Mouse (Mus musculus): Measurements from ENCODE around the gene Trpv2.
A peak's percentile ranks its signal among the peaks of the same experiment; 100 is the strongest.

Gene Trpv2

GRCm38 (mm10) chr11:62573959-62574702, at the start of gene Trpv2:
Gene Trpv2, plus strand, starts transcription at chr11:62574486.
- DNase-seq: peak; percentile 59 to 60

DNA sequence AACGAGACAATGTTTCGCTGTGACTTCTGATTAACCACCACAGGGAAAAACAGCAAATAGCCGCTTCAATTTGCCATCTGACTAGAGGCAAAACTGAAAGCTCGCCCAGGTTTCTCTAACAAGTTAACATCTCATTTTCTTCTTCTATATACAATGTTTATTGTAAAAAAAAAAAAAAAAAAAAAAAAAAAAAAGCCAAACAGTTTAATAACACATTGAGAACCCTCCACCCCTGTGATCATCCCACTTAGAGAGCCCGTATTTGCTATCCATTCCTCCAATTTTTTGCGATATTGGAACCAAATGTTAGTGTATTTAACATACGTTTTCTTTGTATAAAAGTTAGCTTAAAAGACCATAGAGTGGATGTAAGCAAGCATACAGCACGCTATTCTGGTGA, 37.2 kb upstream of the Trpv2 start:
- no peak for DNase-seq

DNA sequence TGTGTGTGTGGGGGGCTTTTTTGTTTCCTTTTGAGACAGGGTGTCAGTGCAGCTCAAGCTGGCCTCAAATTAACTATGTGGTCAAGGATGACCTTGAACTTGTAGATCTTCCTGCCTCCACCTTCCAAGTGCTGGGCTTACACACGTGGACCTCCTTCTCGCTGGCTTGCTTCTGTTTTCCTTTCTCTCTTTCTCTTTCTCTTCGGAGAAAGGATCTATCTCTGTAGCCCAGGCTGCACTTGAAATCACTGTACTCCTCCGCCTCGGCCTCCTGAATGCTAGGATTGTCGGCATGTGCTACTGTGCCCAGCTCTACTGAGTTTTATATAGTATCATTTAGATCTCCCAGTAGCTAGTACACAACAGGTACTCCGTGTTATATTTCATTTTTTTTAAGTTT, 36.7 kb upstream of the Trpv2 start:
- no peak for DNase-seq

DNA sequence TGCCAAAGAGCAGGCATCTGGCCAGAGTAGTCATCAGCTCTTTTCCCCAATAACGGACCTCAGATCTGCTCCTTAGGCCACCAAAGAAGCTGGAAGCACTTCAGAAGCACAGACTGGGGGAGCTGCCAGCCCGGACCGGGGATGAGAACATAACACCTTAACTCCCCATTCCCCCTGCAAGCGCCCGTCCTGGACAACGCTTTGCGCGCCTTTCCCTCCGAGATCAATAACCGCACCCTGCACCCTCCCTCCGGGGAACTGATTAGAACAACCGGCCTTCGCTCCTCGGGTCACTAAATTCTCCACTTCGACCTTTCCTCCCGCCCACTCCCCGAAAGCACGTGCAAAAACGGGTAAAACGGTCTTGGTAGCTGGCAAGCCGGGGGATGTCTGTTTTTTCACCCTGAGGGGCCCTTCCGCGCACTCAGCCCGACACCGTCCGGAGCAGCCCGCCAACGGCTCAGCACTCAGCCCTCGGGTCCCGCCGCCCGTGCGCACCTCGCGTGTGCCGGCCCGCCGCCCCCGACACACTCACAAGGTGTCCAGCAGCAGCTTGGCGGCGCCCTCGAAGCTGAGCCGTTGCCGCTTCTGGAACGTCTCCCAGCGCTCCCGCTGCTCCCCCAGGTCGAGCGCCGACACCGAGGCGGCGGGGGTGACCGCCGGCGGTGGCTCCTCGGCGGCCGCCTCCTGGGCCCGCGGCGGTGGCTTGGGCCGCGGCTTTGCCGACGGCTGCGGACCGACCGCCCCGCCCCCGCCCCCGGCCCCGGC, 35.8 kb upstream of the Trpv2 start:
- DNase-seq: peak; percentile 53 to 63

DNA sequence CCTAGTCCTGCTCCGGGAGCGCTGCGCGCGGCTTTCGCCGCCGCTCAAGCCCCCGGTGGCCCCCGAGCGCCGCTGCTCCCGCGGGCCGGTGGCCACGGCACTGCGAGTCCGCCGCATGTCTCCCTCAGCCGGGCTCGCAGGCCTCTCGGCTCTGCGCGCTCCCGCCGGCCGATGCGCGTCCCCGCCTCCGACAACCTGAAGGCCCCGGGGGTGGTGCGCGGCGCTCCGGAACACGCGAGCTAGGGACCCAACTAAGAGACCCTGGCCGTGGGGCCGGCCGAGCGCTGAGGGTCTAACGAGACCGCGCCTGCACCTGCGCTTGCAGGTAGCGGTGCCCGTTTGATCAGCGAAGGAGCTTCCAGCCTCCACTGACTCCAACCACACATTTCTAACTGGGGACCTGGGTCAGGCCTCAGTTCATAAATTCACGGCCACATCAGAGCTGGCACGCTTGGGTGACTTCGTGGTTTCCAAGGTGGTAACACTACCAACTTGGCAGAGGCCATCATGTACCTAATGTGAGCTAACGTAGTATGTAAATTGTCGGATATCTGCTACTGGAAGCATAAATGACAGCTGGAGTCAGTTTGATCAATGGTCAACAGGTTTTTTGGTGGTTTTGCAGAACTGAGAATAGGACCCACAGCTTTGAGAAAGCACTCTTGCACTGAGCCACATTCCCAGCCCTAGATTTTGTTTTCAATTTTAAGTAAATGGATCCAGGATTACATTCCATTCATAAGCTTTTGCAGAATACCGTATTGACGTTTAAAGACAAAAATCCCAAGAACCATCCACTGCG, 35.0 kb upstream of the Trpv2 start, which contains the start of gene Cenpv:
TSS of gene Cenpv (minus strand) at position 173 of the 802 bp plus-strand sequence.
- DNase-seq: peak; percentile 69 to 74

DNA sequence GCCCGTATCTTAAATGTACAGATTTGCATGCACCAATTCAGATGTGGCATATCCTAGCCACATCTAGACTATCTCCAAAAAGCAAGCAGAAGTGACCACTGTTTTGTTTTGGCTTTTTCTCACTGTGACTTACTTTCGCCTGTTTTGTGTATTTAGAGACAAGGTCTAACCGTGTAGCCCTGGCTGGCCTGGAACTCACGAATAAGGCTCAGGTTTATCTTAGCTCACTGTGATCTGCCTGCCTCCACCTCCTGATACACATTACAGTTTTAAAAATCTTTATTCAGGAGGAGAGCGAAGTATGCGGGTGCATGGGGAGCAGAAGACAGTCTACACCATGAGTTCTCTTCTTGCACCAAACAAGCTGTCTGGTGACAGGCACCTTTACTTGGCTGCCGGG, 34.1 kb upstream of the Trpv2 start:
- DNase-seq: no peak

- no peak for DNase-seq
These were observed 33.3 kb upstream of the Trpv2 start for GRCm38 (mm10) chr11:62540969-62541368.

GRCm38 (mm10) chr11:62541581-62541980, 32.7 kb upstream of the Trpv2 start:
- DNase-seq: no peak

DNA sequence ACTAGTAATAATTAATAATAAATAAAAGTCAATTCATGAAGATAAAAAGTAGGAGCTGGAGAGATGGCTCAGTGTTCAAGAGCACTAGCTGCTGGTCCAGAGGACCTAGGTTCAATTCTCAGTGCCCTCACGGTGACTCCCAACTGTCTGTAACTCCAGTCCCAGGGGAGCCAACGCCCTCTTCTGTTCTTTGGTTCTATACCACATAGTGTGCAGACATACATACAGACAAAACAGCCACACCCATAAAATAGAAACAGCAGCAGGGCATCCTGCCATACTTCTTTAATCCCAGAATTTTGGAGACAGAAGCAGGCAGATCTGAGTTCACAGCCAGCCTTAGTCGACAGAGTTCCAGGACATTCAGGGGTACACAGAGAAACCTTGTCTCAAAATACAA, 30.3 kb upstream of the Trpv2 start:
- DNase-seq: peak in 1 of 2 experiments; percentile 14

- peak; percentile 22 to 26 for DNase-seq
These were observed 24.5 kb upstream of the Trpv2 start for GRCm38 (mm10) chr11:62549782-62550181.

DNA sequence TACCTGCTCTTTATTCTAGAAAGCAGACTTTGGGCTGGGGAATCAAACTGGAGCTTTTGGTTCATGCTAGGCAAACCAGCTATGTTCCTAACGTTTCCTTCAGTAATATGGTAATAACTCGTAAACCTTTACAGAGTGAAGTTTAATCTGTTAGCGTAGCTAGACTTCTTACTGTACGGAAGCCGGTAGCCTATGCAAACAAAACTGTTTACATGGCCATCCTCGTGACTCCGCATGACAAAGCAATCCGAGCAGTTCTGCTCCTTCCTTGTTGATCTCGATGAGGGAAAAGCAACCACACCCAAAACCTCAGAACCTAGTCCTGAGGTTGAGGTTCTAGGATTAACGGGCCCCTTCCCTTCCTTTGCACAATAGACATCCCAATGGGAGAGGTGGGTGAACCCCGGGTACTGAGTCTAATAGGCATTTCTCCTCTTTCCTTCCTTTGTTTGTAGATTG, 24.0 kb upstream of the Trpv2 start:
- DNase-seq: peak; percentile 62 to 64

DNA sequence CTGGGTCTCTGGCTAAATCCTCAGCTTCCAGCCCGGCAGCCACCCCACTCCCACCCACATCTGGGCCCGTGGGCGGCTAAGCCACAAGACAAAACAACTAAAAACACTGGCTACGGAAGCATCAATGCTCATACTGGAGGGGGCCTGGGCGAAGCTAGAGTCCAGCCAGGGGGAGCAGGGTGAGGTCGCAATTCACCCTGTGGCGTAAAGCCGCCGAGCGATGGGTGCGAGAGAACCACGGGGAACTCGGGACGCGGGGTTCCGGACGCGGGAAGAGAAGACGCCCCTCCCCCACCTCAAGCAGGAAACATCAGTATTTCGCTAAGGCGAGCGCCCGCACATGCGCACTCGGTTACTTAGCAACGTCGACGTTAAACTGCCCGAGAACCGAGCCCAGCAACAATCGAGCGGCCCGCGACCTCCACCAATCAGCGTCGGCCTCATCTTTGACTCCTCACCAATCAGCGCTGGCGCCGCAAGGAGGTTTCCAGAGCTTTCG, 23.5 kb upstream of the Trpv2 start, which contains the start of gene Ubb:
TSS of gene Ubb (plus strand) at position 445 of the 499 bp plus-strand sequence.
- peak; percentile 97 for DNase-seq

- DNase-seq: peak; percentile 88 to 91
These were observed 22.8 kb upstream of the Trpv2 start for GRCm38 (mm10) chr11:62551226-62552119.

DNA sequence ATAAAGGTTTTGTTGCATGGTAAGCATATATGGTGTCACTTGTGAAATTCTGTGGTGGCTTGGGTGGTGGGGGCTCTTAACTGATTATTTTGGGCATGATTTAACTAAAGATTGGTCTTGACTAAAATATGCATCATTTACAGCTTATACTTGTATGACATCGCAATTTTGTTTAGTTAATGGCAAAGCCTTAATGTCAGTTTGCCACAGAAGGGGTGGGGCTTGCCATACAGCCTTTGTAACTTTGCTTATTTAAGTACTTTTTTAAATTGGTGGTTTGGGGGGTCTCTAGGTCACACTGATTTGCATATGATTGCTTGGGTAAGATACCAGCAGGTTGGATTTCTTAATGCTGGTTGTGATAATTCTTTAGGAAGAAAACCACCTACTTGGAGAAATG, 21.1 kb upstream of the Trpv2 start:
- peak in 1 of 2 experiments; percentile 10 for DNase-seq

GRCm38 (mm10) chr11:62553633-62554032, 20.7 kb upstream of the Trpv2 start:
- peak in 1 of 2 experiments; percentile 7 for DNase-seq

- DNase-seq: peak; percentile 12 to 16
These were observed 20.0 kb upstream of the Trpv2 start for GRCm38 (mm10) chr11:62554163-62554855.

- DNase-seq: no peak
These were observed 19.3 kb upstream of the Trpv2 start for GRCm38 (mm10) chr11:62554934-62555517.

DNA sequence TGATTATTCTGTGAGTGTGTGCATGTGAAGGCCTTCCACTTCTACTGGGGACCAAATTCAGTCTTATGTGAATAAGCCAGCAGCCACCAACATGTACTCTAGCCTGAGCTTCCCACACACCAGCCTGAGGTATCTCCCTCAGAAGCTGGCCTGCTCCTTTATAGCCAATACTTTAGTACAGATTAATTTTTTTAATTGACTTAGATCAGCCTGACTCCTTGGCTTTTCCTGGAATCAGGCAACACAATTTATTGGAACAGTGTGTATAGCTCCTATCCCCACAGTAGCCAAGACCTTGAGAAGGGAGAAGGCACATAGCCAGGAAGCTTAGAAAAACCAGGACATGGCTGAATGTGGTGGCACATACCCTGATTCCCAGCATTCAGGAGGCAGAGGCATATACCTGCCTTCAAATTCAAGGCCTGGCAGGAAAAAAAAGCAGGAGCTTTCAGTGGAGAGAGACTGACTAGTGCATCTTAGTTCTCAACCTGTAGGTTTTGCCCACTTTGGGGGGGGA, 18.3 kb upstream of the Trpv2 start:
- no peak for DNase-seq

GRCm38 (mm10) chr11:62557205-62557604, 17.1 kb upstream of the Trpv2 start:
- no peak for DNase-seq

GRCm38 (mm10) chr11:62558152-62558551, 16.1 kb upstream of the Trpv2 start:
- no peak for DNase-seq
